Mouse (Mus musculus) layer of hippocampus, postnatal 25 days (tissue): ENCODE measurements at regions not wholly inside any gene's neighbourhood (a gene's known extent, or its start where the extent isn't known, plus 50 kb on each side); places are given as distances from the start of the nearest gene placed in this dataset.
A peak's percentile ranks its signal among the peaks of the same experiment; 100 is the strongest.

Experiments used
- DNase-seq, 2 experiments: peaks; one replicate each; pipeline ENCODE4 v3.0.0; 2022; ENCODE audit warnings: mixed read lengths in 2 of 2, low spot score in 1 of 2; ENCODE audit errors: extremely low spot score in 1 of 2

DNA sequence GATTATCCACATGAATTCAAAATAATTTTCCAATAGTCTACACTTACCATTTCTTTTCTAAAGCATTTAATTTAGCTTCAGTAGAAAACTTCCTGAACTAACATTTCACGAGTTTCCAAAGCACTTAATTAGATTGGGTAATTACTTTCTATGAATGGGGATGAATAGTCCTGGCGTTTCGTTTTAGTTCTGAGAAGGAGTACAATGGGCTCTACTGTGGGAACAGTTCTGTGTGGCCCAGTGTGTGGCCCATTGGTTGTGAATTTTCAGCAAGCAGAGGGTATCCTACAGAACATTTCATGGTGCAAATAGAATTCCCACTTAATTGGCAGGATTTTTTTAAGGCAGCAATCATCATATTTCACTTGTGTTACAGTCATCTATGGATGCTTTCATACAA lies 95.5 kb downstream of the 1700017N19Rik start:
- DNase-seq = no peak

DNA sequence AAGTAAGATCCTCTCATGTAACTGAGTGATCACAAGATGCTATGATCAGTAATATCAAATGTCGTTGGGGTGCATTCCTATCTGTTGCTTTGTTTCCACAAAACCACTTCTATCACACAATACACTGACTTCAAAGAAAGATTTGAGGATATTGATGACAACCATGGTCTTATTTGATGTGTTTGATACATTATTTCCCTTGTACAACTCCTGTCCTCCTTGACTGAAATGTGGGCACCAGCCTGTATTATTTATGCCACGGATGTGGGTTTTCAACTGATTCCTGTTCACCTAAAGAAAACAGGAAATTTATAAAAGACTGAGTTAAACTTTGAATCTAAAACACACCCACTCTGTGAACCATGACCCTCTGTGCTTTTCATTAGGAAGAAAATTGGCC lies 105.7 kb downstream of the 1700017N19Rik start:
- DNase-seq = no peak

GRCm38 (mm10) chr10:100699206-100699605 lies 108.9 kb downstream of the 1700017N19Rik start:
- no peak for DNase-seq

DNA sequence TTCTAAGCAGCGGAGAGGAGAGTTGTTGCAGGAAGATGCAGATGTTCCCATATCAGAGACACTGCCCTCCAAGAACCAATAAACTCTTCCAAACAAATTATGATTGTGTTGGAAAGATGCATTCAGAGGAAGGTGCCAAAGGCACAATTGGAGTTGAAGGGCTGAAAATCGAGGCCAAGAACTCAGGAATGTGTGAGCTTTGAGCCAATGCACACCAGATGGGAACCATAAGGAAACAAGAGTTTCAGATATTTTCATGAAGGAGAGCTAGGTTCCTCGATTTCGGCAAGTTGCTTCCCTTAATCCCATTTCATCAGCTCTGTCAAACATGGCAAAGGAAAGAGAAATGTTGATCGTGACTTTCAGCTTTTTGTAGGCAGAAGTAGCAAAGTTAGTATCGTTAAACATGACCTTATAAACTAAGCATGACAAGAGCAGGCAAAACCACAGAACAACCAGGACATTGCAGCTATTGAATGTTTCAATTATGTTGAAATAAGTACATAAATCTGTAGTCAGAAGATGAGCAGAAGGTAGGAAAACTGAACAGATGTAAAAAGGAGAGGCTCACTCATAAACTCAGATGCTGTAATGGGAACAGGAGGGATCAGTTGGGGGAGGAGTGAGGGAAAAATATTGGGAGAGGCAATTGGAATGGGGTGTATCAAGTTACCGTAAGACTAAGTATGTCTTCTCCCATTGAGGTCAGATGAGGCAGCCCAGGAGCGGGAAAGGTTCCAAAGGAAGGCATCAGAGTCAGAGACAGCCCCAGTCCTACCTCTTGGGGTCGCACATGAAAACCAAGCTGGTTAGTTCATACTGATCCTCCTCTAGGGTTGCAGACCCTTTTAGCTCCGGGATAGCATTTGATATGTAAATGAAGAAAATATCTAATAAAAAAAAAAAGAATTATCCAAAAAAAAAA lies 110.3 kb downstream of the 1700017N19Rik start:
- no peak for DNase-seq

DNA sequence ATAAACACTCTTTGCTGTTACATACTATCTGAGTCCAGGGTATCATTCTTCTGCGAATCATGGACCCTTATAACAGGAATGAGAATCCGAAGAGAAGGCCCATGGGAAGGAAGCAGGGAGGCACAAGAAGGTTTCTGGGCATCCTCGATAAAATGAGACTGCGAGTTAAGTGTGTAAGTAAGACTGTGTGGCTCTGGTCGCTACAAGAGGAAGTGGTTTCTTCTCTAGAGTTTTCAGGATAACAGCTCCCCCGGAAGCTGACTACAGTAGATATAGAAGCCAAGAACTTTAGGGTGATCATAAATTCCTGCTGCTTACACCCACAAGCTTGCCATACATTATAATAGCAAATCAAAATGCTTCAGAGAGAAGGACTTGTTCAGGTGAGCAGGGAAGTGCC lies 111.7 kb downstream of the 1700017N19Rik start:
- DNase-seq = no peak

GRCm38 (mm10) chr10:100716084-100716667 lies 125.9 kb downstream of the 1700017N19Rik start:
- no peak for DNase-seq

GRCm38 (mm10) chr10:100718574-100718973 lies 128.3 kb downstream of the 1700017N19Rik start:
- DNase-seq = no peak

- peak in 1 of 2 experiments; percentile 2 for DNase-seq
Measured at GRCm38 (mm10) chr10:100741269-100741668, 151.0 kb downstream of the 1700017N19Rik start.

GRCm38 (mm10) chr10:100742065-100742464 lies 151.8 kb downstream of the 1700017N19Rik start:
- peak; percentile 64 to 83 for DNase-seq

DNA sequence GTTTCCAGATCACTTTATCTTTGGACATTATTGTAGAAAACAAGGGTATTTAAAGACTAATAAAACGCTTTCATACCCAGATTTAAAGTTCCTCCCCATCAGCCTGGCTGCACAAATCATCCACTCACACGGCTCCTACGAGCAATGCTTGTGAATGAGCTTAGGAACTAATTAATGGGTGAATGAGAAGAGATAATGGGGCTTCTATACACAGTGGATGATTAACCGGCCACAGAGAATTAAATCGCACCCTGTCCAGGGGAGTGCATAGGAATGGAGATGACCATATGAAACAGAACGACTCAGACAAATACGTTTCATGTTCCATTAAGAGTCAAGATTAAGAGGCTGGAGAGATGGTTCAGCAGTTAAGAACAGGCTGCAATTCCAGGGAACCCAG lies 155.9 kb downstream of the 1700017N19Rik start:
- DNase-seq = no peak

- no peak for DNase-seq
Measured at GRCm38 (mm10) chr10:100754957-100755356, 164.7 kb downstream of the 1700017N19Rik start.

DNA sequence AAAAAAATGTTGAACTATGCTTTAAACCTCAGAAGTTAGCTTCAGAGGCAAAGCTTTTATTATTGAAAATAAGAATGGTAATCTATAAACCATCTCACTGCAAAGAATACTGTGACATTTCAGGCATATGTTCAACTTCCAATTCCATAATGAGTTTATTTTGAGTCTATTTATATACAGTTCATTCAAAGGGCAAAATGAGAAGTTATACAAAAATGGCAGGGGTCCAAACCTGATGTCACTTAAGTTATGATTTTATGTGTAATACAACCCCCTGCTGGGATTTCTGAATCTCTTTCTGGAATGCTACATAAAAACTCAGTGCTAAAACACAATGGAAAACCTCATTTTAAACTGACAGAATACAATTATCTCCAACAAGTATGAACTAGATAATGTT lies 184.0 kb downstream of the 1700017N19Rik start:
- DNase-seq = no peak

GRCm38 (mm10) chr10:100792166-100792565 lies 201.9 kb downstream of the 1700017N19Rik start:
- DNase-seq = no peak

GRCm38 (mm10) chr10:100792569-100792968 lies 202.3 kb downstream of the 1700017N19Rik start:
- DNase-seq = no peak

DNA sequence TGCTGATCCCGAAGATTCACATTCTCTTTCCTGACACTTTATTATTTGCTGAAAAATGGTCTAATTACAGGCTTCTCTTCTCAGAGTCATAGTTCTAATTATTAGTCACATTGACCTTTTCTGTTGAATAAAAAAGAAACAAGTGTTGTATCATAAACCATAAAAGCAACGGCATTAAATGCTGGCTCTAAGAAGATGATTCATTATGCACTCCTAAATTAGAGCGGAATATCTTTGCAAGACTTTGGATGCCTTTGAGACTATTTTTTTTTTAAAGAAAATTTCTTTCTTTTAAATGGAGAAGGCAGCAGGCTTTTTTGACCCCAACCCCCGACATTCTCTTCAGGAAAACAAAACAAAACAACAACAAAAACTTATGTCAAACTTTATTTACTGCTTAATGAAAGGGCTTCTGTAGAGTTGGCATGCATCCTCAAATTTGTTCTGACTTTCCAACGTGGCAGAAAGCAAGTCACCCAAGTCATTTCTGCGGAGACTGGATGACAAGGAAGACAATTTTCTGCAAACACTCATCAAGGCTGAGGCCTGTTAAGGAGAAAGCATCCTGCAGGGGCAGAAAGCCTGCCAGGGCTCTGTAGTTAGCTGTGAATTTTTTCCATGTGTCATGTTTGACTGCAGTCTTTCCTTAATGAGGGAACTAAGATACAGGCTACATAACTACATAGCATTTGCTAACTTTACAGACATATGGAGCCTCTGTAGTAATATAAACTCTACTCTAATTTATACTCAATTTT lies 205.1 kb downstream of the 1700017N19Rik start:
- no peak for DNase-seq

DNA sequence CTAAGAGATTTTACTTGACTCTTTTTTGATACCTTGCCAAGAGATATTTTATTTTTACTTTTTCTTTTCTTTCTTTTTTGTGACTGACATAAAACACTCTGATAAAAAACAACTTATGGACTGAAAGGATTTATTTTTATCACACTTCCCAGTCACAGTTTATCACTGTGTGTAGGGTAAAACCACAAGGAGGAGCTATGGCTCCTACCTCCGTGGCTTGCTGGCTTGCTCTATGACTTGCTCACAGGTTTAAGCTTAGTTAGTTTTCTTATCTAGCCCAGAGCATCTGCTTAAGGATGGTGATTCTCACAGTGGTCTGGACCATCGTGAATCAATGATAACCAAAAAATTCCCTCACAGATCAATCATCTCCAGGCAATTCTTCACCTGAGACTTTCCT lies 221.4 kb downstream of the 1700017N19Rik start:
- no peak for DNase-seq

GRCm38 (mm10) chr10:100834794-100835193 lies 244.5 kb downstream of the 1700017N19Rik start:
- no peak for DNase-seq

DNA sequence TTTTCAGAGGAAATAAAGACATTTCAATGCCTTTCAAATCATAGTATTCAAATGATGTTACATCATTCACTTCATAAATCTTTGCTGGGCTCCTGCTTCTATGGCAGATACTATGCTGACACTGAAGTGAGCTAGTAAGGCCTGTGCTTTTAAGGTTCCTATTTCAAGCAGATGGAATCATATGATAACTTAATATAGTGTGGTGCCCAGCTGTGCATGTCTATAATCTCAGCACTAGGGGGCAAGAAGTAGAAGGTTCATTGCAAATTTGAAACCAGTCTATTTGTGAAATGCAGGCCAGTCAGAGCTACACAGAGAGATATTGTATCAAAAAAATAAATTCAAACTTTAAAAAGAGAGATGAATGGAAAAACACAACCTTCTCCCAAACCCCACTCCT lies 262.9 kb downstream of the 1700017N19Rik start:
- DNase-seq = no peak

DNA sequence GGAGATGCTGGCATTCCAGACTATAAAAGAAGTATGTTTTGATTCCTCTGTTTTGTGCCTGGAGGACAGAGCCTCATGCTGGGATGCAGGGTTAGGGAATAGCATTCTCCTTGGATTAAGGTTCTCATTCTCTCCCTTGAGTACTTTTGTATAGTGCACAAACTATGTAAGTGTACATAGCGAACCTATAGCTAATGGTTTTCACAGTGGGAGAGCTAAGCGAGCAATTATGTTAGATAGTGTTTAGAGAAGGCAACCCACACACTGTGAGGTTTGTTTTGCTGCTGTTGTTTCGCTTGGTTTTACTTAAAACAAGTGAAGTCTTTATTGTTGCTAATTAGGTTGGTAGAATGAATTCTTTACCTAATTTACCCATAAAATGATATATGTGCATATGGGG lies 266.2 kb downstream of the 1700017N19Rik start:
- no peak for DNase-seq

DNA sequence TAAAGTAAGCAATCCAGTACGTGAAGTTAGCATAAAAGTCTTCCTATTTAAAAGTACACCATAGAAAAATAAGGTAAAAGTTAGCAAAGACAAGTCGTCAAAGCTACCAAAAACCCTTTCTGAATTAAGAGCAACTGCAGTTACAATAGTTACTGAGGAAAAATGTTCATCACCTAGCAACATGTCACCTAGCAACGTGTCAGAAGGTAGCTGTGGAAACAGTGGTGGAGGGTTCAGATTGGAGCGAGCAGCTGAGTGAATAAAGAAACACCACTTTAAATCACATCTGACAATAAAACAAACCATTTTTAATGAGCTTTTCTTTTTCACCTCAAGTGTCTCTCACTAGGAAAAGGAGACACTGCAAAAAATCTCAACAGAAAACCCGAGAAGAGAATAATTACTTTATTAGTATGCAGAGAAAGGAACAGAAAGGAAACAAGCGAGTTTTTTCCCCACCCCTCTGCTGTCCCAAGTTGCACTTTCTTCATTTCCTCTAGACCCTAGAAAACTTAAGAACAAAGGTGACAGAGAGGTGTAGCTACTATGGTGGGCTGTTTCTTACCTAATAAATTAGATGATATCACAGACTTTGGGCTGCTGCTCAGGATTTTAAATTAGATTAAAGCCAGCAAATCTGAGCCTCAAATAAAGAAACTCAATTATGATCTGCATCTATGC lies 275.4 kb downstream of the 1700017N19Rik start:
- DNase-seq = peak in 1 of 2 experiments; percentile 6
